Mouse (Mus musculus) erythroblast, embryonic 14.5 days (primary cell): ENCODE results near the gene Vps13d.

ENCODE experiments used
- GATA1 ChIP-seq: IDR thresholded peaks from 2 replicates; pipeline ENCODE4 v1.6.1; 2012; ENCODE audit warnings: low read length, inconsistent platforms, mixed read lengths
- TAL1 ChIP-seq: IDR thresholded peaks from 3 replicates; pipeline ENCODE4 v1.6.1; 2012; ENCODE audit warnings: low read length, inconsistent platforms, mixed read lengths

- no peak for TF ChIP-seq GATA1
- TF ChIP-seq TAL1: no peak
Measured at GRCm38 (mm10) chr4:144939847-144940411, 254.9 kb downstream of the Vps13d start.
